ENCODE assay signal across 10 mouse cellular contexts in the genomic region with DNA sequence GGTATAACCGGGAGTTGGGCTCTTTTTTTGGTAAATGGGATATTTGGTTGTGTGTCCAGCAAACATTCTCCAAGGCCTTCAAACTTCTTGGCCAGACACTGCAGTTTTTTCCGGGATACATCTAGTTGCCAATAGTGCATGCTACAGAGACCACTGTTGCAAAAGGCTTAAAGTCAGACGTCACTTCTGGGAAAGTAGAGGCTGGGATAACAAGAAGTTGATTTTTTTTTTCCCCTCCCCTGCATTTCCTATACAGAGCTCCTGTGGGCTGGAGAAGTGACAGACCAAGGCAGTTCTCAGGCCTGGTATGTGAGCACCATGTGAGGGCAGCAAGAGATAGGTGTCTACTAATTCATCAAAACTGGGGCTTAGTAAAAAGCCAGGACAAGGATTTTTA. TPM values are rescaled to one million over a fixed set of nuclear protein-coding genes. Genes with fewer than 3 reads are reported as not detected.
DNase-seq lines count a peak whose midpoint lies in the region; ATAC-seq lines count a peak whose summit lies in the region.
"Had no signal": no experiment of that assay in that cellular context is flagged by ENCODE, and none has a peak within 500 bp of the region (broad histone marks: within the 10 kb centered on the region; RNA-seq: fewer than 3 reads in every experiment).

No protein-coding gene starts in this region.

- H3K27ac ChIP-seq in heart, embryonic 15.5 days = peak overlapping the region; percentile 90
- H3K27ac ChIP-seq in liver, embryonic 12.5 days = peak overlapping the region; percentile 59; the same call in 1 of the 2 replicates
- peak overlapping the region; percentile 87 for H3K27ac ChIP-seq in stomach, embryonic 16.5 days (ENCODE audit: low read length)

- H3K27me3 ChIP-seq in megakaryocyte, embryonic 14.5 days (replicated peaks) = no peaks in the 10 kb centered on the region
- no peaks in the 10 kb centered on the region for H3K27me3 ChIP-seq in heart, embryonic 15.5 days
- H3K27me3 ChIP-seq in liver, embryonic 12.5 days (replicated peaks) = peaks cover 30% of the 10 kb centered on the region
- H3K27me3 ChIP-seq in stomach, embryonic 16.5 days (ENCODE audit: control insufficient read depth, insufficient read depth, low read length) = no peaks in the 10 kb centered on the region

- H3K9me3 ChIP-seq in megakaryocyte, embryonic 14.5 days = no peaks in the 10 kb centered on the region
- H3K9me3 ChIP-seq in heart, embryonic 15.5 days (replicated peaks) = no peaks in the 10 kb centered on the region
- H3K9me3 ChIP-seq in liver, embryonic 12.5 days (replicated peaks) = no peaks in the 10 kb centered on the region
- no peaks in the 10 kb centered on the region for H3K9me3 ChIP-seq in stomach, embryonic 16.5 days (replicated peaks; ENCODE audit: control insufficient read depth, low read length)

- H3K36me3 ChIP-seq in megakaryocyte, embryonic 14.5 days (replicated peaks; ENCODE audit: low read length) = peaks cover 23% of the 10 kb centered on the region
- H3K36me3 ChIP-seq in heart, embryonic 15.5 days = no peaks in the 10 kb centered on the region
- H3K36me3 ChIP-seq in liver, embryonic 12.5 days = no peaks in the 10 kb centered on the region
- H3K36me3 ChIP-seq in stomach, embryonic 16.5 days (ENCODE audit: control insufficient read depth, insufficient read depth, low read length) = no peaks in the 10 kb centered on the region

- peak overlapping the region; percentile 24; the same call in 1 of the 2 replicates for H3K9ac ChIP-seq in heart, embryonic 15.5 days
- H3K9ac ChIP-seq in liver, embryonic 12.5 days = peak overlapping the region; percentile 24; the same call in 1 of the 2 replicates
- H3K9ac ChIP-seq in stomach, embryonic 16.5 days (ENCODE audit: low read length) = peak overlapping the region; percentile 98

- H3K4me3 ChIP-seq in megakaryocyte, embryonic 14.5 days (replicated peaks) = peak overlapping the region; percentile 24
- H3K4me3 ChIP-seq in heart, embryonic 15.5 days = peak overlapping the region; percentile 16; the same call in 1 of the 2 replicates
- H3K4me3 ChIP-seq in liver, embryonic 12.5 days = peak overlapping the region; percentile 78; the same call in 1 of the 2 replicates
- peak overlapping the region; percentile 83 for H3K4me3 ChIP-seq in stomach, embryonic 16.5 days (replicated peaks; ENCODE audit: low read length)

- WGBS in heart, embryonic 15.5 days = 39% methylated on average over 3 of the region's 3 CpGs
- 15% methylated on average over 3 of the region's 3 CpGs for whole genome bisulfite sequencing in liver, embryonic 12.5 days (ENCODE audit: insufficient replicate concordance)
- WGBS in stomach, embryonic 16.5 days = 39% methylated on average over 3 of the region's 3 CpGs

- ATAC-seq in megakaryocyte, adult 5-6 weeks (ENCODE audit: poor library complexity, severe bottlenecking) = no peak
- ATAC-seq in heart, embryonic 15.5 days (replicated peaks; ENCODE audit: insufficient number of reproducible peaks, insufficient read depth, low FRiP score, low read depth) = no peak
- ATAC-seq in liver, embryonic 12.5 days = no peak
- ATAC-seq in stomach, embryonic 16.5 days (ENCODE audit: insufficient read depth, low FRiP score) = no peak

- no peak for DNase-seq in adrenal gland, postnatal 14 days
- DNase-seq in layer of hippocampus, adult 11-12 months (ENCODE audit: low spot score) = no peak
- DNase-seq in T-cell, adult 2 months (ENCODE audit: low spot score) = no peak
- DNase-seq: kidney, adult 9 months; thymus, adult 2 months had no signal

- H3K4me2 ChIP-seq in heart, embryonic 15.5 days = peak overlapping the region; percentile 86
- peak overlapping the region; percentile 98 for H3K4me2 ChIP-seq in liver, embryonic 12.5 days
- H3K4me2 ChIP-seq in stomach, embryonic 16.5 days (ENCODE audit: low read depth, low read length) = peak overlapping the region; percentile 85

- H3K4me1 ChIP-seq in megakaryocyte, embryonic 14.5 days = peaks cover 93% of the 10 kb centered on the region
- H3K4me1 ChIP-seq in heart, embryonic 15.5 days (replicated peaks) = peaks cover 60% of the 10 kb centered on the region
- peaks cover 75% of the 10 kb centered on the region for H3K4me1 ChIP-seq in liver, embryonic 12.5 days
- peaks cover 50% of the 10 kb centered on the region for H3K4me1 ChIP-seq in stomach, embryonic 16.5 days (ENCODE audit: control insufficient read depth, insufficient read depth, low read length)

RNA-seq across cellular contexts. Expression of gene Acvr1b, which starts 2.4 kb away (rescaled TPM):
- 6.1 and 8.2 TPM in 2 replicates for polyA plus RNA-seq in megakaryocyte, embryonic 14.5 days (2012; ENCODE audit: insufficient read depth, low replicate concordance)
- 7.4 and 7.7 TPM in 2 replicates for total RNA-seq in megakaryocyte, adult 5-6 weeks (2015)
- 15.2 and 17.1 TPM in 2 replicates for total RNA-seq in megakaryocyte, adult 5-6 weeks (2017)
- polyA plus RNA-seq in heart, embryonic 15.5 days (2015; fragmentation: Nextera tagmentation; extraction: Ambion mirVana) = 5.8 and 6.9 TPM in 2 replicates
- 1.9 and 2.2 TPM in 2 replicates for polyA plus RNA-seq in liver, embryonic 12.5 days (2016; fragmentation: Nextera tagmentation; extraction: Ambion mirVana)
- 11.6 and 12.1 TPM in 2 replicates for polyA plus RNA-seq in stomach, embryonic 16.5 days (2015; fragmentation: Nextera tagmentation; extraction: Ambion mirVana)
- total RNA-seq in adrenal gland, postnatal 14 days (2021) = 9.0 and 11.2 TPM in 2 replicates

RNA-seq across cellular contexts. Expression of gene Grasp, which starts 47.7 kb away (rescaled TPM):
- polyA plus RNA-seq in megakaryocyte, embryonic 14.5 days (2012; ENCODE audit: insufficient read depth, low replicate concordance) = 0.47 TPM in 1 of 2 replicates, not detected in the other
- total RNA-seq in megakaryocyte, adult 5-6 weeks (2015) = 0.16 and 0.30 TPM in 2 replicates
- 0.29 and 0.85 TPM in 2 replicates for total RNA-seq in megakaryocyte, adult 5-6 weeks (2017)
- 3.3 and 5.0 TPM in 2 replicates for polyA plus RNA-seq in heart, embryonic 15.5 days (2015; fragmentation: Nextera tagmentation; extraction: Ambion mirVana)
- 0.81 and 1.3 TPM in 2 replicates for polyA plus RNA-seq in liver, embryonic 12.5 days (2016; fragmentation: Nextera tagmentation; extraction: Ambion mirVana)
- polyA plus RNA-seq in stomach, embryonic 16.5 days (2015; fragmentation: Nextera tagmentation; extraction: Ambion mirVana) = 2.1 and 2.7 TPM in 2 replicates
- total RNA-seq in adrenal gland, postnatal 14 days (2021) = 20.7 and 29.7 TPM in 2 replicates

RNA-seq across cellular contexts. Expression of gene Acvrl1, which starts 48.0 kb away (rescaled TPM):
- 2.1 and 7.9 TPM in 2 replicates for polyA plus RNA-seq in megakaryocyte, embryonic 14.5 days (2012; ENCODE audit: insufficient read depth, low replicate concordance)
- 6.9 and 8.2 TPM in 2 replicates for total RNA-seq in megakaryocyte, adult 5-6 weeks (2015)
- 27.6 and 34.9 TPM in 2 replicates for total RNA-seq in megakaryocyte, adult 5-6 weeks (2017)
- 13.1 and 17.1 TPM in 2 replicates for polyA plus RNA-seq in heart, embryonic 15.5 days (2015; fragmentation: Nextera tagmentation; extraction: Ambion mirVana)
- polyA plus RNA-seq in liver, embryonic 12.5 days (2016; fragmentation: Nextera tagmentation; extraction: Ambion mirVana) = 1.8 TPM in 2 replicates
- 34.9 and 39.3 TPM in 2 replicates for polyA plus RNA-seq in stomach, embryonic 16.5 days (2015; fragmentation: Nextera tagmentation; extraction: Ambion mirVana)
- 16.7 and 20.7 TPM in 2 replicates for total RNA-seq in adrenal gland, postnatal 14 days (2021)

Comparison
In these comparisons a context has a peak if more than half of its experiments do, and no peak if none do; other contexts are left out.
1. H3K4me3 ChIP-seq: peak in every context shown above with its lines; median percentile 83 in stomach, embryonic 16.5 days; 78 in liver, embryonic 12.5 days; 24 in megakaryocyte, embryonic 14.5 days; 16 in heart, embryonic 15.5 days.
2. H3K9ac ChIP-seq: peak in every context shown above with its lines; median percentile 98 in stomach, embryonic 16.5 days; 24 in heart, embryonic 15.5 days; 24 in liver, embryonic 12.5 days.